ENCODE assay signal across 26 mouse cellular contexts in genomic region chr6:108482464-108482863, GRCm38 (mm10).
"Had no signal": no experiment of that assay in that cellular context is flagged by ENCODE, and none has a peak within 500 bp of the region (broad histone marks: within the 10 kb centered on the region; RNA-seq: fewer than 3 reads in every experiment).

No protein-coding gene starts in this region.

- H3K27ac ChIP-seq: gastrocnemius, adult 2 months; heart, embryonic 10.5 days; hindbrain, embryonic 10.5 days; hindbrain, embryonic 12.5 days; hindbrain, embryonic 14.5 days; intestine, embryonic 15.5 days; kidney, postnatal 0 days; left cerebral cortex, adult 2 months; limb, embryonic 10.5 days; limb, embryonic 12.5 days; liver, embryonic 13.5 days; liver, embryonic 15.5 days had no signal

- H3K4me3 ChIP-seq: gastrocnemius, adult 2 months; heart, embryonic 10.5 days; heart, embryonic 12.5 days; hindbrain, embryonic 10.5 days; hindbrain, embryonic 12.5 days; intestine, embryonic 15.5 days; left cerebral cortex, adult 2 months; limb, embryonic 10.5 days; limb, embryonic 12.5 days; liver, embryonic 13.5 days; liver, embryonic 15.5 days had no signal

- DNase-seq: gastrocnemius, adult 2 months; gastrocnemius, postnatal 10 days; gastrocnemius, postnatal 25 days; heart, adult 18-20 months; heart, postnatal 10 days; heart, postnatal 4 days; kidney, adult 18-20 months; kidney, adult 8-10 months; kidney, postnatal 14 days; kidney, postnatal 36 days; layer of hippocampus, adult 9-11 months; liver; liver, embryonic 13.5 days had no signal

- ATAC-seq: hindbrain, embryonic 16.5 days; intestine, embryonic 15.5 days; intestine, postnatal 0 days had no signal

- H3K9me3 ChIP-seq: heart, embryonic 10.5 days; heart, embryonic 12.5 days; hindbrain, embryonic 10.5 days; hindbrain, embryonic 12.5 days; intestine, embryonic 15.5 days; limb, embryonic 10.5 days; limb, embryonic 12.5 days; liver, embryonic 13.5 days; liver, embryonic 15.5 days had no signal

- H3K27me3 ChIP-seq: heart, embryonic 12.5 days; hindbrain, embryonic 12.5 days; intestine, embryonic 15.5 days; limb, embryonic 12.5 days; liver, embryonic 13.5 days; liver, embryonic 15.5 days had no signal

- H3K36me3 ChIP-seq: hindbrain, embryonic 12.5 days; intestine, embryonic 15.5 days; liver, embryonic 15.5 days had no signal

- H3K4me1 ChIP-seq: heart, embryonic 10.5 days; hindbrain, embryonic 10.5 days; hindbrain, embryonic 12.5 days; limb, embryonic 10.5 days; limb, embryonic 12.5 days had no signal
